Mouse (Mus musculus) adrenal gland (tissue): Measurements from ENCODE around the gene Pappa2.

Experiments used
- intact Hi-C: fragments of 180-260 bp; cut with DNase I; formaldehyde crosslinking; loops from one replicate; pipeline ENCODE4 v1.15.1; 2025

Gene Pappa2

GRCm38 (mm10) chr1:158765842-158766241 lies 214.4 kb downstream of the Pappa2 start:
- intact Hi-C loops = no loop called here

- intact Hi-C loops = no loop called here
These were observed 215.6 kb downstream of the Pappa2 start for GRCm38 (mm10) chr1:158764727-158765126.

- intact Hi-C loops = no loop called here
These were observed 216.1 kb downstream of the Pappa2 start for GRCm38 (mm10) chr1:158764211-158764610.

- intact Hi-C loops = no loop called here
These were observed 231.8 kb downstream of the Pappa2 start for GRCm38 (mm10) chr1:158748356-158749096.

GRCm38 (mm10) chr1:158741449-158741848 lies 238.8 kb downstream of the Pappa2 start:
- intact Hi-C loops = no loop called here

GRCm38 (mm10) chr1:158740949-158741348 lies 239.3 kb downstream of the Pappa2 start:
- intact Hi-C loops = no loop called here

- intact Hi-C loops = no loop called here
These were observed 240.0 kb downstream of the Pappa2 start for GRCm38 (mm10) chr1:158740161-158740766.

GRCm38 (mm10) chr1:158739132-158739919 lies 241.0 kb downstream of the Pappa2 start:
- intact Hi-C loops = no loop called here

GRCm38 (mm10) chr1:158732868-158733496 lies 247.3 kb downstream of the Pappa2 start:
- intact Hi-C loops = no loop called here

GRCm38 (mm10) chr1:158713301-158714095 lies 266.8 kb downstream of the Pappa2 start:
- intact Hi-C loops = loop anchor here (1.0 to 10.0 kb wide), 3 partner anchors 131 to 421 kb away; no protein-coding TSS in a partner anchor

GRCm38 (mm10) chr1:158701336-158701735 lies 279.0 kb downstream of the Pappa2 start:
- intact Hi-C loops = no loop called here

- intact Hi-C loops = no loop called here
These were observed 280.1 kb downstream of the Pappa2 start for GRCm38 (mm10) chr1:158700147-158700546.

GRCm38 (mm10) chr1:158699276-158699675 lies 281.0 kb downstream of the Pappa2 start:
- intact Hi-C loops = no loop called here

GRCm38 (mm10) chr1:158697859-158698569 lies 282.3 kb downstream of the Pappa2 start:
- intact Hi-C loops = no loop called here

- intact Hi-C loops = no loop called here
These were observed 282.9 kb downstream of the Pappa2 start for GRCm38 (mm10) chr1:158697423-158697822.

GRCm38 (mm10) chr1:158687726-158688125 lies 292.6 kb downstream of the Pappa2 start:
- intact Hi-C loops = no loop called here

GRCm38 (mm10) chr1:158669971-158670592 lies 310.2 kb downstream of the Pappa2 start:
- intact Hi-C loops = loop anchor here (2.0 to 5.0 kb wide), 2 partner anchors 282 to 463 kb away; no protein-coding TSS in a partner anchor

GRCm38 (mm10) chr1:158666001-158666400 lies 314.3 kb downstream of the Pappa2 start:
- intact Hi-C loops = no loop called here
